Mouse (Mus musculus) cerebellum, adult 2 months (tissue): Measurements from ENCODE around the gene Yipf2. TPM values are rescaled to one million over a fixed set of nuclear protein-coding genes. Genes with fewer than 3 reads are reported as not detected.
A peak's percentile ranks its signal among the peaks of the same experiment; 100 is the strongest.

Experiments
- DNase-seq, 2 experiments: peaks; one replicate each; pipeline ENCODE4 v3.0.0; 2021
- H3K27ac ChIP-seq: fragments of 200-500 bp; 2 replicates; pipeline ENCODE4 v1.5.1; 2012; ENCODE audit warnings: low read length, control low read depth, inconsistent platforms; ENCODE audit not compliant: insufficient read depth
- H3K27me3 ChIP-seq: fragments of 200-500 bp; 2 replicates; pipeline ENCODE4 v1.6.1; 2012; ENCODE audit warnings: inconsistent platforms, mild to moderate bottlenecking, low read length, moderate library complexity; ENCODE audit not compliant: control insufficient read depth, insufficient read depth
- H3K4me1 ChIP-seq: fragments of 200-500 bp; 2 replicates; pipeline ENCODE4 v1.6.1; 2011; ENCODE audit warnings: low read length; ENCODE audit not compliant: control insufficient read depth, insufficient read depth
- H3K4me3 ChIP-seq: fragments of 200-500 bp; replicated peaks from 2 replicates; pipeline ENCODE3; 2011; ENCODE audit warnings: mild to moderate bottlenecking, low read depth, low read length, control low read depth; ENCODE audit not compliant: insufficient read depth
- CTCF ChIP-seq: fragments of 200-500 bp; IDR thresholded peaks from 2 replicates; pipeline ENCODE4 v1.5.1; 2011; ENCODE audit warnings: low read depth, mild to moderate bottlenecking, control low read depth, low read length, moderate library complexity, borderline replicate concordance; ENCODE audit not compliant: insufficient read depth
- POLR2A ChIP-seq: fragments of 200-500 bp; IDR thresholded peaks from 2 replicates; pipeline ENCODE4 v1.6.1; 2011; ENCODE audit warnings: low read length, control low read depth, borderline replicate concordance; ENCODE audit not compliant: insufficient read depth
- WGBS: fragments of 180-500 bp; shearing (Covaris S2); methylation state at CpG from one replicate; pipeline ENCODE4 v1.1.7; 2018; 5-methylcytosine and 5-hydroxymethylcytosine counted together
- polyA plus RNA-seq: library from polyadenylated mRNA; depleted of rRNA; stranded (reverse); fragments of >200 nt; gene quantifications from 2 replicates; pipeline ENCODE4 v1.2.3, GENCODE M21; 2012

Yipf2 gene
- polyA plus RNA-seq, 1 experiment = 30.9 TPM

DNA sequence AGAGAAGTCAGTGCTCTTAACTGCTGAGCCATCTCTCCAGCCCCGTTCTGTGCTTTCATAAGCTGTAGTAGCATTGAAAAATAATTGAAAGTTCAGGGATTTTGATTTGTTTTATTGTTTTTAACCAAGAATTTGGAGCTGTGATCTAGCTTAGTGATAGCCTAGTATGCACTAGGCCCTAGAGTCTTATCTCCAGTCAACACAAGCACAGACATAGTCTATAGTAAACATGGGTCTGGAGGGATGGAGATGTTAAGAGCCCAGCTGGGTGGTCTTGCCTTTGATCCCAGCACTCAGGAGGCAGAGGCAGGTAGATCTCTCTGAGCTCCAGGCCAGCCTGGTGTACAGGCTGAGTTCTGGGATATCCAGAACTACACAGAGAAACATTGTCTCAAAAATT lies 30.0 kb upstream of the Yipf2 start:
- no peak overlapping the region for H3K4me3 ChIP-seq
- H3K4me1 ChIP-seq = peaks cover 27% of the 10 kb centered on the region
- H3K27me3 ChIP-seq = no peaks in the 10 kb centered on the region
- TF ChIP-seq POLR2A (no peak), CTCF (no peak)
- H3K27ac ChIP-seq = no peak overlapping the region
- WGBS = 94% methylated on average over 1 of the region's 1 CpGs
- no peak for DNase-seq

DNA sequence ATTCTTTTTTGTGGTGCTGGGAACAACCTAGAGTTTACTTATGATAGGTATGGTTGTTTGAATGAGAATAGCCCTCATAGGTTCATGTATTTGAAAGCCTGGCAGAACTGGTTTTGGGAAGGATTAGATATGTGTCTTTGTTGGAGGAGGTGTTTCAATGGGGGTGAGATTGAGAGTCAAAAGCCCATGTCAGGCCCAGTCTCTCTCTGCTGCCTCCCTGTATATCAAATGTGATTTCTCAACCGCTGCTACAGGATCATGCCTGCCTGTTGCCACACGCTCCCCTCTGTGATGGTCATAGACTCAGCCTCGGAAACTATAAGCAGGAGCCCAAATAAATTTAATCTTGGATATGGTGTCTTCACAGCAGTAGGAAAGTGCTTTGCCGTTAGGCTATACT lies 27.6 kb upstream of the Yipf2 start:
- no peaks in the 10 kb centered on the region for H3K27me3 ChIP-seq
- TF ChIP-seq POLR2A = no peak
- TF ChIP-seq CTCF = no peak
- H3K4me3 ChIP-seq = no peak overlapping the region
- no peak overlapping the region for H3K27ac ChIP-seq
- H3K4me1 ChIP-seq = peaks cover 17% of the 10 kb centered on the region
- DNase-seq = no peak
- 66% methylated on average over 4 of the region's 4 CpGs for WGBS

DNA sequence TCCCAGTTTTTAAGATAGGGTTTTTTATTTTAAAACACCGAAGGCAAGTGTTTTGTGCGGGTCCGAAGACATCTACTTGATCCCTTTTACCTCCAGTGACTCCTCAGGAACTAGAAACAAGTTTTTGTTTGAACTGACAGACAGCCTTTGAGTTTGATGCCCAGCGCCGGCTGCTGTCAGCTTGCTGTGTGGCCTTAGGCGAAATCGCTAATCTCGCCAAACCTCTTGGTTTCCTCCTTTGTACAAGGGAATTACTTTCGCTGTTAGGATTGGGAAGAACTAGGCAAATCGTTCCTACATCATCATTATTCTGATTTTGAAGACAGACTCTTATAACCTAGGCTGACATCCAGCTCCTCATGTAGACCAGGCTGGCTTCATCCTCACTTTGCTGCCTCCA lies 24.4 kb upstream of the Yipf2 start:
- Histone ChIP-seq H3K4me1 (peaks cover 9% of the 10 kb centered on the region), H3K27ac (peak overlapping the region; percentile 28), H3K4me3 (peak overlapping the region; percentile 83), H3K27me3 (no peaks in the 10 kb centered on the region)
- peak in 1 of 2 experiments; percentile 35 for DNase-seq
- TF ChIP-seq POLR2A = no peak
- no peak for TF ChIP-seq CTCF
- WGBS = 1% methylated on average over 10 of the region's 10 CpGs

DNA sequence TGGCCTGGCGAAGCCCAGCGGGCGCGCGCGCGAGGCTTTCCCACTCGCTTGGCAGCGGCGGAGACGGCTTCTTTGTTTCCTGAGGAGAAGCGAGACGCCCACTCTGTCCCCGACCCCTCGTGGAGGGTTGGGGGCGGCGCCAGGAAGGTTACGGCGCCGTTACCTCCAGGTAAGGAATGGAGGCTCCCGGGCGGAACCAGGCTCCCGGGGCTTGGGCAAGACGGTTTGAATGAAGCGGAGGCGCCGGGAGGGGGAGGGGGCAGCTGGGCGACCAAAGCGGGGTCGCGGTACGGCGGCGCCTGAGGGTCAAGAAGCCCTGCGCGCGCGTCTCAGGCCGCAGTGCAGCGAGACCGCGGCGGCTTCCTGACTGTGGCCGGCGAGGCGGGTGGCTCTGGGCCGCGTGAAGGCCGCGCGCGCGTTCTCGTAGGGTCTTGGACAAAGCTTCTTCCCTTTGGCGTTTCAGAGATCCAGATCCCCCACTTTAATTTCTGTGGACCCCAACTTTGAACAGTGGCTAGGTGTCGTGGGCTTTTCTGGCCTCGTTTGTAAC lies 23.7 kb upstream of the Yipf2 start:
- no peak for TF ChIP-seq CTCF
- TF ChIP-seq POLR2A = no peak
- H3K27me3 ChIP-seq = no peaks in the 10 kb centered on the region
- peak; percentile 89 to 92 for DNase-seq
- peak overlapping the region; percentile 94 for H3K27ac ChIP-seq
- H3K4me3 ChIP-seq = peak overlapping the region; percentile 83
- under 1% methylated on average over 55 of the region's 57 CpGs for WGBS
- H3K4me1 ChIP-seq = peaks cover 9% of the 10 kb centered on the region

DNA sequence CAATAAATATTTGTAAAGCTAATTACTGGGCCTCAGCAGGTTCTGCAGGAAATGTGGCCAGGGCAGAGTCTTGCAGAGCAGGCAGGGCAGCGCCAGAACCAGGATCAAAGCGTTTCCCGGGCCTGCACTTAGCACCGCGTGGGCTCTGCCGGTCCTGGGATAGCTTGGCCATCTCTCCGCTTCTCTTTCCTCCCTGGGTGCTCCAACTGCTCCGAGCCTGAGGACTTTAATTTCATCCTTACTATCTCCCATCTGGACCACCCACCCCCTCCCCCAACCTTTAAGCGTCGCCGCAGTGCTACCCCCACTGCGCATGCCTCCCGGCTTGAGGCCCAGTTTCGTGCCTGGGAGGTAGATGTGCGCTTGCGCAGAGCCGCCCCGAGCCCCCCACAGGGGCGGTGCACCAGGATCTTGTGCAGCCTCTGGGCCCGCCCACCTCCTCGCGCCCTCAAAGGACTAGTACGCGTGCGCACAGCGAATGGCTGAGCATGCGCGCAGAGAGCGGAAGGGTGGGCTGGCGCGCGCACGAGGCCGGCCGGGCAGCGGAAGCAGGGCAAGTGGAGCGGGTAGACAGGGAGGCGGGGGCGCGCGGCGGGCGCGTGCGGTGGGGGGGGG lies 23.1 kb upstream of the Yipf2 start, which contains the start of gene Smarca4:
TSS of gene Smarca4 (plus strand) at position 553 of the 615 bp plus-strand sequence.
- TF ChIP-seq POLR2A (peak; percentile 82; the same call in 1 of the 2 replicates), CTCF (no peak)
- DNase-seq = peak; percentile 100
- peak within 1 kb of the TSS; percentile 83 for H3K4me3 ChIP-seq
- H3K4me1 ChIP-seq = peaks cover 9% of the 10 kb centered on the region
- 1% methylated on average over 32 of the region's 45 CpGs for WGBS
- H3K27ac ChIP-seq = peak within 1 kb of the TSS; percentile 94
- H3K27me3 ChIP-seq = no peaks in the 10 kb centered on the region

DNA sequence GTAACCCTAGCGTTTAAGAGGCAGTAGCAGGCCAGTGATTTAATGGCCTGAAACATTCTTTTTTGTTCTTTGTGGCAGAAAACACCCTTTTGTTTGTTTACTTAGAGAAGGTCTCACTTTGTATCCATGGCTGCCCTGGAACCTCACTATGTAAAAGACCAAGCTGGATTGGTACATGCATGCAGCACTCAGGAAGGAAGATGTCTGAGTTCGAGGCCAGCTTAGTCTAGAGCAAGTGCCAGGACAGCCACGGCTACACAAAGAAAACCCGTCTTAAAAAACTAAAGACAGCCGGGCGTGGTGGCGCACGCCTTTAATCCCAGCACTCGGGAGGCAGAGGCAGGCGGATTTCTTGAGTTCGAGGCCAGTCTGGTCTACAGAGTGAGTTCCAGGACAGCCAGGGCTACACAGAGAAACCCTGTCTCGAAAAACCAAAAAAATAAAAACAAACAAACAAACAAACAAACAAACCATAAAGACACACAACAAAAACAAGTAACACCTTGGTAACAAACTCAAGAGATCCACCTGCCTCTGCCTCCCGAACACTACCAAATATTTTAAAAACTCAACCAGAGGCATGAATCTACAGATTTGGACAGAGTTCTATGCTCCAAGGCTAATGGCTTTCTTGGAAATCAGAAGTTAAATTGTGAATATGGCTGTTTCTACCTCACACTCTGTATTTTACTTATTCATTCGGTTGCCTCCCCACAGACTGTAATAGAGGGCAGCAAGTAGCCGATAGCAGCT lies 22.4 kb upstream of the Yipf2 start:
- H3K27me3 ChIP-seq = no peaks in the 10 kb centered on the region
- no peak for TF ChIP-seq CTCF
- TF ChIP-seq POLR2A = no peak
- peak overlapping the region; percentile 86 for H3K27ac ChIP-seq
- peak overlapping the region; percentile 76 for H3K4me3 ChIP-seq
- no peak for DNase-seq
- H3K4me1 ChIP-seq = peaks cover 9% of the 10 kb centered on the region
- 69% methylated on average over 15 of the region's 15 CpGs for WGBS

DNA sequence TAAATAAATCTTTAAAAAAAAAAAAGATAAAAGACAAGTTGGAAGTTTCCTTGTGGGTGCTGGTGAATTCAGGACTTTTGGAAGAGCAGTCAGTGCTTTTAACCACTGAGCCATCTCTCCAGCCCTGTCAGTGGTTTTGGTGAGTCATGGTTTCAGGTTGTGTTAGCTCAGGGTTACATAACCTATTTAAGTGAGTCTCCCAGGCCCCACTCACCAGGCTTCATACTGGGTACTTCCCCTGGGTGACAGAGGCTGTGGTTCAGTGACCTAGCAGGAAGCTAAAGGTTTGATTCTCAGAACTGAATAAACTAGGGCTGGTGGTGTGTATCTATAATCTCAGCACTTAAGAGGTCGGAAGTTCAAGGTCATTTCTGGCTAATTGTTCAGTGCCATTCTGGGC lies 17.2 kb upstream of the Yipf2 start:
- Histone ChIP-seq H3K4me1 (no peaks in the 10 kb centered on the region), H3K4me3 (no peak overlapping the region), H3K27ac (no peak overlapping the region), H3K27me3 (no peaks in the 10 kb centered on the region)
- DNase-seq = no peak
- 89% methylated on average over 1 of the region's 1 CpGs for WGBS
- TF ChIP-seq POLR2A (no peak), CTCF (no peak)
